19 mouse cellular contexts compared by ENCODE assay signal in the genomic region with DNA sequence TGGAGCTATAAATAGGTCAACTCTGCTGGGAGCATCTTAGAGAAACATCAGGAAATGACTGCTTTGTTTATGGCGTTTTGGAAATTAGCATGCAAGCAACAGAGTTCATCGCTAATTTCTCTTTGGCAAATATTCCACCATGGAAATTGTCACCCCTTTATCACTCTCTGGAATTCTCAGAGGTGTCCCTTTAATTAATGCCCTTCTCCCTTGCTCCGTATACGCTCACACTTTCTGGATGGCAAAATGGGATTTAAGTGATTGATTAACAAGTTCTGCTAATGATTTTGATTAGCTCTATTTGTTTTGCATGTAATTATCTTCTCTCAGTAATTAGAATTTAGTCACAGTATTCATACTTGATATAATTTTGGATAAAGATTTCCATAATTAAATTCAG.
"Had no signal": no experiment of that assay in that cellular context is flagged by ENCODE, and none has a peak within 500 bp of the region (broad histone marks: within the 10 kb centered on the region; RNA-seq: fewer than 3 reads in every experiment).

No protein-coding gene starts in this region.

- H3K9me3 ChIP-seq: limb, embryonic 10.5 days; limb, embryonic 13.5 days; liver, embryonic 13.5 days; midbrain, embryonic 12.5 days; stomach, embryonic 15.5 days had no signal

- H3K9ac ChIP-seq: limb, embryonic 13.5 days; liver, embryonic 13.5 days; midbrain, embryonic 12.5 days; neural tube, embryonic 12.5 days; stomach, embryonic 15.5 days had no signal

- H3K36me3 ChIP-seq: limb, embryonic 10.5 days; limb, embryonic 13.5 days; liver, embryonic 13.5 days; midbrain, embryonic 12.5 days; neural tube, embryonic 12.5 days; stomach, embryonic 15.5 days had no signal

- H3K4me2 ChIP-seq: limb, embryonic 13.5 days; liver, embryonic 13.5 days; midbrain, embryonic 12.5 days; neural tube, embryonic 12.5 days; stomach, embryonic 15.5 days had no signal

- H3K27me3 ChIP-seq: liver, embryonic 13.5 days; midbrain, embryonic 12.5 days; neural tube, embryonic 12.5 days; stomach, embryonic 15.5 days had no signal

- H3K4me1 ChIP-seq: limb, embryonic 10.5 days; limb, embryonic 13.5 days; liver, embryonic 13.5 days; midbrain, embryonic 12.5 days; neural tube, embryonic 12.5 days; stomach, embryonic 15.5 days had no signal

- H3K4me3 ChIP-seq: layer of hippocampus, adult 2 months; limb, embryonic 10.5 days; limb, embryonic 13.5 days; liver, embryonic 13.5 days; midbrain, embryonic 12.5 days; neural tube, embryonic 12.5 days; stomach, embryonic 15.5 days had no signal

- ATAC-seq: intestine, postnatal 0 days had no signal

- H3K27ac ChIP-seq: kidney, postnatal 0 days; layer of hippocampus, adult 2 months; limb, embryonic 10.5 days; limb, embryonic 13.5 days; liver, embryonic 13.5 days; midbrain, embryonic 12.5 days; neural tube, embryonic 12.5 days; stomach, embryonic 15.5 days had no signal

- DNase-seq: kidney, adult 2 months; kidney, postnatal 25 days; layer of hippocampus, adult 9-11 months; liver; liver, embryonic 13.5 days; lung, adult 2 months; lung, postnatal 14 days; lung, postnatal 4 days; right cerebral cortex, postnatal 25 days; spleen, adult 18-20 months; thymus, postnatal 25 days had no signal
